Mouse (Mus musculus) urinary bladder, postnatal 10 days (tissue): ENCODE data around the gene Ruvbl2.
A peak's percentile ranks its signal among the peaks of the same experiment; 100 is the strongest.
"Not testable (repeated sequence)": the region's sequence is repeated elsewhere in the genome, so short reads cannot be mapped to it uniquely, and the experiment has no call there.

Experiments used
- DNase-seq: peaks from one replicate; pipeline ENCODE4 v3.0.0; 2022; ENCODE audit warnings: low spot score

Gene Ruvbl2

GRCm38 (mm10) chr7:45396787-45397186 is 41.1 kb downstream of the Ruvbl2 start:
- DNase-seq, result no peak

- DNase-seq, result not testable (repeated sequence)
Observed at GRCm38 (mm10) chr7:45396337-45396775, 41.5 kb downstream of the Ruvbl2 start.

- peak; percentile 100 for DNase-seq
Observed at GRCm38 (mm10) chr7:45395578-45396336, 42.1 kb downstream of the Ruvbl2 start, which contains the start of gene Snrnp70. Gene Snrnp70 (minus strand): TSS chr7:45395742.

- no peak for DNase-seq
Observed at GRCm38 (mm10) chr7:45395129-45395541, 42.8 kb downstream of the Ruvbl2 start.

GRCm38 (mm10) chr7:45386077-45386476 is 51.8 kb downstream of the Ruvbl2 start:
- no peak for DNase-seq

- no peak for DNase-seq
Observed at GRCm38 (mm10) chr7:45376057-45376456, 61.8 kb downstream of the Ruvbl2 start.

- no peak for DNase-seq
Observed at GRCm38 (mm10) chr7:45374620-45375019, 63.3 kb downstream of the Ruvbl2 start.

GRCm38 (mm10) chr7:45372371-45372770 is 65.5 kb downstream of the Ruvbl2 start:
- DNase-seq, result no peak
